Mouse (Mus musculus) limb, embryonic 10.5 days (tissue): Measurements from ENCODE around the gene Ppil4. TPM values are rescaled to one million over a fixed set of nuclear protein-coding genes. Genes with fewer than 3 reads are reported as not detected.

Experiments
- DNase-seq: peaks from one replicate; pipeline ENCODE4 v3.0.0-alpha.2; 2017; ENCODE audit warnings: low spot score
- H3K27ac ChIP-seq: fragments of 300-500 bp; sonication (generic); 2 replicates; pipeline ENCODE4 v1.5.1; 2016; ENCODE audit warnings: mild to moderate bottlenecking
- H3K27me3 ChIP-seq: fragments of 300-500 bp; sonication (generic); 2 replicates; pipeline ENCODE4 v1.6.1; 2016; ENCODE audit warnings: low read depth, mild to moderate bottlenecking; ENCODE audit not compliant: poor library complexity, severe bottlenecking
- H3K36me3 ChIP-seq: fragments of 300-500 bp; sonication (generic); 2 replicates; pipeline ENCODE4 v1.6.1; 2016; ENCODE audit warnings: mild to moderate bottlenecking, moderate library complexity
- H3K4me1 ChIP-seq: fragments of 300-500 bp; sonication (generic); 2 replicates; pipeline ENCODE4 v1.6.1; 2016
- H3K4me3 ChIP-seq: fragments of 300-500 bp; sonication (generic); 2 replicates; pipeline ENCODE4 v1.5.1; 2016; ENCODE audit warnings: mild to moderate bottlenecking, moderate library complexity
- H3K9me3 ChIP-seq: fragments of 300-500 bp; sonication (generic); replicated peaks from 2 replicates; pipeline ENCODE4 v1.6.1; 2016; ENCODE audit warnings: mild to moderate bottlenecking
- WGBS: fragments of 180-500 bp; shearing (Covaris S2); methylation state at CpG from one replicate; pipeline ENCODE4 v1.1.7; 2016; 5-methylcytosine and 5-hydroxymethylcytosine counted together
- polyA plus RNA-seq: library from polyadenylated mRNA; unstranded; fragments of >200 nt; fragmentation: Nextera tagmentation; extraction: Ambion mirVana; gene quantifications from 2 replicates; pipeline ENCODE4 v1.2.1, GENCODE M21; 2016

Ppil4 gene
- polyA plus RNA-seq, 1 experiment from 2014 or later, result 44.6 TPM

DNA sequence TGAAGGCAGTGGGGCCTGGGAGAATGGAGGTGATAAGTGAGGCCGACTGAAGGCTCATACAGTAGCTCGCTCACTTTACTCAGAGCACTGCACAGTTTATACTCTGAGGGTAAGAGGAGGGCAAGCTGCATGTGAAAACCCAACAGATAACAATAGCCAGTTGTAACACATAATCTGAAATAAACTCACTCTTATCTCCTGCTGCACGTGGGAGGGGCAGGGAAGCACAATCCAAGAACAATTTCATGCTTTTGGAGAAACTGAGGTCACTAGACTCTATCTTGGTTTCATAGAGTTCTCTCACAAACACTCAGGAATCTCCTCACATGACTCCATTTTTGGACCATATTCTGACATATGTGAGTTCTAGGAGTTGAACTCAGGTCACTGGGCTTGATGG is 8.6 kb downstream of the Ppil4 start:
- 90% methylated on average over 3 of the region's 3 CpGs for WGBS
- no peak overlapping the region for H3K4me3 ChIP-seq
- no peaks in the 10 kb centered on the region for H3K4me1 ChIP-seq
- no peak overlapping the region for H3K27ac ChIP-seq
- no peak for DNase-seq
- no peaks in the 10 kb centered on the region for H3K27me3 ChIP-seq
- peaks cover 99% of the 10 kb centered on the region for H3K36me3 ChIP-seq
- H3K9me3 ChIP-seq, result no peaks in the 10 kb centered on the region

DNA sequence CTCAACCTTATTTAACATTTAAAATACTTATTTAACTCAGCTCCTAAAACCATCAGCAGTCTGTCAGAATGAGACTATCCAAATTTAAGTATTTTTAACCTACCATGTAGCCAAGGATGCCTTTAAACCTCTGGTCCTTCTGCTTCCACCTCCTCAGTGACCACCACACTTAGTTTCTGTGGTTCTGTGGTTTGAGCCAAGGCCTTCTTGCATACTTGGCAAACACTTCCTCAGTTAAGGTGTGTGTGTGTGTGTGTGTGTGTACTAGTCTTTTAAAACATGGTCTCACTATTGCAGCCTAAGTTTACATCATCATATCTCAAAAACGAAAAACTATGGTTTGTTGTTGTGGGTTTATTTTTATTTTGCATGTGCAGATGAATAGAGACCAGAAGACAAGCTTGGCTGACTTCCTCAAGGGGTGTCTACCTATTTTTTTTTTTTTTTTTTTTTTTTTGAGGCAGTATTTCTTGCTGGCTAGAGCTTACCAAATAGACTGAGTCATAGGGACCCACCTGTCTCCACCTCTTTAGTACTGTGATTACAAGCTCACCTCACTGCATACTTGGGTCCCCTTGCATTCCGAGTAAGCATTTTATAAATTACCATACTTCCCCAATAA is 9.9 kb downstream of the Ppil4 start:
- Histone ChIP-seq H3K36me3 (peaks cover 99% of the 10 kb centered on the region), H3K27ac (no peak overlapping the region), H3K4me1 (no peaks in the 10 kb centered on the region), H3K9me3 (no peaks in the 10 kb centered on the region), H3K27me3 (no peaks in the 10 kb centered on the region), H3K4me3 (no peak overlapping the region)
- 91% methylated on average over 2 of the region's 2 CpGs for WGBS
- no peak for DNase-seq

DNA sequence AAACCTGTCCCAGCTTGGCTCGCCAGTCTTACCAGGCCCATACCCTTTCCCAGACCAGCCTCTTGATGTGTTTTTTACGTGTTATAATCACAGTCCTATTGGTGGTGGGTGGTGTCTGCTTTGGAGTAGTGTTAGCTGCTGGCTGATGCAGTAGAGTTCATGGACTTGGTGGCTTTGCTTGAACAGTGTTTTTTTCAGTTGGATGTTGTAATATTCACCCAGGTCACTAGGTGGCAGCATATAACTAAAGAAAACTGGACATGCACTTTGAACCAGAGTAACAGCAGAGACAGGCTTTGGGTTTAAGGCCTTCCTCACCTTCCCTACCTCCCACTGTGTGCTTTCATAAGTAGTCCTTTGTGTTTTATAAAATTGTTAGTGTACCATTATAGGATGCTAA is 17.2 kb downstream of the Ppil4 start:
- H3K4me3 ChIP-seq, result no peak overlapping the region
- H3K4me1 ChIP-seq, result no peaks in the 10 kb centered on the region
- H3K36me3 ChIP-seq, result peaks cover 94% of the 10 kb centered on the region
- H3K27ac ChIP-seq, result no peak overlapping the region
- DNase-seq, result peak; percentile 41
- no peaks in the 10 kb centered on the region for H3K27me3 ChIP-seq
- no peaks in the 10 kb centered on the region for H3K9me3 ChIP-seq
- 55% methylated on average over 2 of the region's 2 CpGs for WGBS

DNA sequence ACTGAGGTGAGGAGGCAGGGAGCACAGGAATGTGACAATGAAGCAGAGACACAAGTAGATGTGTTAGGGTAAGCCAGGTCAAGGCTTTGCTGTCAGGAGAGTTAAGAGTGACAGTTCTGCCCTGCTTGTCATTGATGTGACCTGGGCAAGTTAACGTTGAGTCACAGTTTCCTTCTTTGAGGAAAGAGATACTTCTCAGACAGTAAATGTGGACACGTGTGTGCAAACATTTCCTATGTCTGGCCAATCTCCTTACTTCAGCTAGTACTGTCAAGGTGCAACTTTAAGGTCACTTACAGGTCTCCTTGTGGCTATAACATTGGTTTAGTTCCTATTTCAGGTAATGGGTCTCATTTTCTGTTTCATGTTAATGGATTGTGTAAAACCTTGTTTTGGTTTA is 23.8 kb downstream of the Ppil4 start:
- DNase-seq, result no peak
- H3K27ac ChIP-seq, result no peak overlapping the region
- H3K27me3 ChIP-seq, result no peaks in the 10 kb centered on the region
- WGBS, result 91% methylated on average over 2 of the region's 2 CpGs
- H3K9me3 ChIP-seq, result no peaks in the 10 kb centered on the region
- H3K4me3 ChIP-seq, result no peak overlapping the region
- no peaks in the 10 kb centered on the region for H3K4me1 ChIP-seq
- peaks cover 91% of the 10 kb centered on the region for H3K36me3 ChIP-seq

DNA sequence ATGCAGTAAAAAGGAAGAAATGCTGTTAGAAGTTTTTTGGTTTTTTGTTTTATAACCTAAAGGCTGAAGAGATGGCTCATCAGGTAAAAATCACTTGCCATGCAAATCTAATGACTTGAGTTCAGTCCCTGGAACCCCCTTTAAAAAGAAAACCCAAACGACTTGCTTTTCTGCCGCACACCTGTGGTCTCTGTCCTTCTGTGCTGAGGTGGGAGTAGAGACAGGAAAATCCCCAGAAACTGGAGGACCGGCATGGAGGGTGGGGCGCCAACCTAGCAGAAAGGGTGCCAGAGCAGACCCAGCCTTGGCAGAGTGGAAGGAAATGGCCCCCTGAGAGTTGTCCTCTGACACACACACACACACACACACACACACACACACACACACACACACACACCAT is 26.0 kb downstream of the Ppil4 start:
- peaks cover 91% of the 10 kb centered on the region for H3K36me3 ChIP-seq
- 94% methylated on average over 4 of the region's 4 CpGs for WGBS
- H3K27ac ChIP-seq, result no peak overlapping the region
- no peaks in the 10 kb centered on the region for H3K4me1 ChIP-seq
- no peak for DNase-seq
- H3K27me3 ChIP-seq, result no peaks in the 10 kb centered on the region
- no peak overlapping the region for H3K4me3 ChIP-seq
- H3K9me3 ChIP-seq, result no peaks in the 10 kb centered on the region

DNA sequence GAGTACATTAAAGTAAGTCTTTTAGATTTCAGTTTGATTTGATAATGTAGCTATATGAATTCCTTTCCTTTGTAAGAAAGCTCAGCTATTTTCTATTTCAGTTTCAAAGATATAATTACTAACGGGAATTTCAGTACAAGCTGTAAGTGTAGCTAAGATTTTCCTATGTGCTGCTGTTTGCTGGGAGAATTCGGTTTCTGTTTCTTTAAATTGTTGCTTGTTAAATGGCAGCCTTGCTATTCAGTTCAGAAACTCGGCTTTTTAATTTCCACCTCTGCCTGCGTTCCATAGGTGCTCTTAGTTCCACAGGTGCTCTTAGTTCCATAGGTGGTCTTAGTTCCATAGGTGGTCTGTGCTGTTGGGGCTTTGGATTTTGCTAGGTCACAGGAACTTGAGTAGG is 26.5 kb downstream of the Ppil4 start:
- whole genome bisulfite sequencing, result 91% methylated on average over 4 of the region's 4 CpGs
- H3K27ac ChIP-seq, result no peak overlapping the region
- no peaks in the 10 kb centered on the region for H3K9me3 ChIP-seq
- H3K4me3 ChIP-seq, result no peak overlapping the region
- no peaks in the 10 kb centered on the region for H3K27me3 ChIP-seq
- H3K4me1 ChIP-seq, result no peaks in the 10 kb centered on the region
- peaks cover 91% of the 10 kb centered on the region for H3K36me3 ChIP-seq
- no peak for DNase-seq

DNA sequence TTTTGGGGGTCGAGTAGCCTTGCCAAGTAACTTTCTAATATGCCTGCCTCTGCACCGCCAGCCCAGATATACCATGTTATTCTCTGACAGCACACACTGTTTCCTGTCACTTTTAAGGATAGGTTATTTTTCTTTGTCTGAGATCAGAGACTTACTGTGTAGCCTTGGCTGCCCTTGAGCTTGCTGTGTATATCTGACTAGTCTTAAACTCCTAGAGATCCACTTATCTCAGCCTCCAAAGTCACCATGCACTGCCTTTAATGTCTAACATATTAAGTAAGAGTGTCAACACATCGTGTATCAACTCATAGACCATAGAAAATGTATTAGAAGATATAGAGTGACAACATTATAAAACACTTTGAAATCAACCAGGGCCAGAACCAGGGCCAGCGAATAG is 26.9 kb downstream of the Ppil4 start:
- no peaks in the 10 kb centered on the region for H3K4me1 ChIP-seq
- H3K27me3 ChIP-seq, result no peaks in the 10 kb centered on the region
- peaks cover 87% of the 10 kb centered on the region for H3K36me3 ChIP-seq
- no peak overlapping the region for H3K27ac ChIP-seq
- no peaks in the 10 kb centered on the region for H3K9me3 ChIP-seq
- WGBS, result 92% methylated on average over 4 of the region's 4 CpGs
- no peak overlapping the region for H3K4me3 ChIP-seq
- DNase-seq, result no peak

DNA sequence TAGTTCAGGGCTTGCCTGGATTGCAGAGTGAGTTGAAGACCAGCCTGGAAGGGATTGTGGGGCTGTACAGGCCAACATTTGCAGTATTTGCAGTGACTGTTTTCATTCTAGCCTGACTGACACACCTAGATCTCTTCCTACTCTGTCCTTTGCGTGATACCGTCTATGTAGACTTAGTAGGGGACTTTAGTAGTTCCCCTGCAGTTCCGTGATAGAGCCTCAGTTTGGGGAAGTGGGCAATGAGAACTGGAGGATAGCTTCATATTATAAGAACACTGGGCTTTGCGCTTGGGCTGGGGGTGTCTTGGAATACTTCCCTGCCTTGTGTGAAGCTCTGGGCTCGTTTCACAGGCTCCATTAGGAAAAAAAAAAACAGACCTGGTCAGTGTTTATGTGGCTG is 27.5 kb downstream of the Ppil4 start:
- no peak for DNase-seq
- peaks cover 82% of the 10 kb centered on the region for H3K36me3 ChIP-seq
- WGBS, result 91% methylated on average over 5 of the region's 5 CpGs
- no peaks in the 10 kb centered on the region for H3K4me1 ChIP-seq
- H3K4me3 ChIP-seq, result no peak overlapping the region
- H3K27ac ChIP-seq, result no peak overlapping the region
- H3K9me3 ChIP-seq, result no peaks in the 10 kb centered on the region
- H3K27me3 ChIP-seq, result no peaks in the 10 kb centered on the region

DNA sequence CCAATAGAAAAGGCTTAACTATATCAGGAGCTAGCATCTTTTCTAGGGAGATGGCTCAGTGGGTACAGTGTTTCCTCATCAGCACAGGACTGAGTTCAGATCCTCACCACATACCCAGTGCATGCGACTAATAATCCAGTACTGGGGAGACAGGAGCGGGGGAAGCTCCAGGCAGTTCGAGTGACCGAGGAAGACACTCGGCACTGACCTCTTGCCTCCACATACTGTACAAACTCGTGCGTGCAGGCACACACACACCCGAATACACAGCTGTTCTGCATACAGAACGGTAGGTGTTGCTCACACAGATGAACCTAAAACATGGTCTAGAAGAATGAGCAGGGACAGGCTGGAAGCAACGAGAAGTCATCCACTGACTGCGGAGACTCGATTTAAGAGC is 29.3 kb downstream of the Ppil4 start:
- H3K4me3 ChIP-seq, result no peak overlapping the region
- WGBS, result 97% methylated on average over 12 of the region's 12 CpGs
- H3K27me3 ChIP-seq, result no peaks in the 10 kb centered on the region
- no peak for DNase-seq
- H3K27ac ChIP-seq, result no peak overlapping the region
- H3K9me3 ChIP-seq, result no peaks in the 10 kb centered on the region
- peaks cover 80% of the 10 kb centered on the region for H3K36me3 ChIP-seq
- no peaks in the 10 kb centered on the region for H3K4me1 ChIP-seq

DNA sequence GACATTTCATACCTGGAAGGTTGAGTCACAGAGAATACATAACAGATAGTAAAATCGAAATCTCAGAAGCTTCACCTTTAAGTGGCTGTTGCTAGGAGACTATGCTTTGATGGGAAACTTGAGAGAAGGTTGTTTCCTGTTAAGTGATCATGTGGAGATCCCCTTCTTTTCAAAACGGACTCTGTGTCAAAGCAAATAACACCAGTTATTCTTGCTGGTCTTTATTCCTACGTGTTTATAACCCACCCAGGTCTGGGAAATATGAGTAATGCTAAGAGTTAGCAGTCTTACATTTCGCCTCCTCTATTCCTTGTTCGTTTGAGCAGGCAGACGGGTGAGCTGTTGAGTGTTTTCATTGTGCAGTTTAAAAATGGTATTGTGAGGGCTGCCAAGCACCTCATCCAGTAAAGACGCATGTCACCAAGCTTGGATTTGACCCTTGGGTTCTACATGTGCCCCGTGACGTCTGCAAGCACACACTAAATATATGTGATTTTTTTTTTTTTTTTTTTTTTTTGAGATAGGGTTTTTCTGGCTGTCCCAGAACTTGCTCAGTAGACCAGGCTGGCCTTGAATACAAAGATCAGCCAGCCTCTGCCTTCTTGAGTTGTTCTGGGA is 32.1 kb downstream of the Ppil4 start:
- Histone ChIP-seq H3K9me3 (no peaks in the 10 kb centered on the region), H3K27me3 (no peaks in the 10 kb centered on the region), H3K4me1 (no peaks in the 10 kb centered on the region), H3K36me3 (peaks cover 59% of the 10 kb centered on the region), H3K27ac (no peak overlapping the region), H3K4me3 (no peak overlapping the region)
- WGBS, result 93% methylated on average over 9 of the region's 9 CpGs
- no peak for DNase-seq

DNA sequence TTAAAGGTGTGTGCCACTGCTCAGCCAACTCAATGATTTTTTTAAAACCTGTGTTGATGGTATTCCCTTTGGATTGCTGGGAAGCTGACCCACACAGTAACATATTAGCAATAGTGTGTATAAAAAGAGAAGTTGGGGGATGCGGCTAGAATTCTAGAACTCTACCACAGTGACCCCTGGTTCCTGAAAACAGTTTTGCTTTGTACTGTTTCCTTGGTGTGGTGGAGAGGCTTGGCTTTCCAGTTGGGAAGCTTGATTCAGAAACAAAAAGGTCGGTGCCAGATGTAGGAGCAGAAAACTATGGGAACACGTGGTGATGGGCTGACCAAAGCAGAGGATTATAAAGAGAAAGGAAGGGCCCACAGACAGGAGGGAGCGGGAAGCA is 32.6 kb downstream of the Ppil4 start:
- no peaks in the 10 kb centered on the region for H3K4me1 ChIP-seq
- no peak overlapping the region for H3K27ac ChIP-seq
- peaks cover 56% of the 10 kb centered on the region for H3K36me3 ChIP-seq
- H3K4me3 ChIP-seq, result no peak overlapping the region
- WGBS, result 92% methylated on average over 4 of the region's 4 CpGs
- no peak for DNase-seq
- H3K9me3 ChIP-seq, result no peaks in the 10 kb centered on the region
- no peaks in the 10 kb centered on the region for H3K27me3 ChIP-seq

DNA sequence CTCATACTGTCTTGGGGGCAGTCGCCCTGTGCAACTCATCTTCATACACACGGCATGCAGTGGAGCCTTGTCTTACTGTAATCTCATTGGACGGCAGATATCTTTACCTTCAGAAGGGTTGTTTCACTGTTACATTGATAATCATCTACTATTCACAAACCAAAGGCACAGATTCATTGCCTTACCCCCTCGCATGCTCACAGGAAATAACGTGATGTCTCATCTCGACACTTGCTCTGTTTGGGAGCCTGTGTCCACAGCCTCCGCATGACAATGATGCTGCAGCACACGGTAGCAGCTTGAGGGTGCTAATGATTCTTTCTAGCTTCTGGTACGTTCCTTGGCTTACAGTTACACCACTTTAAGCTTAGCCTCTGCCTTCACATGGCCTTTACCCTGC is 33.4 kb downstream of the Ppil4 start:
- Histone ChIP-seq H3K4me3 (no peak overlapping the region), H3K27ac (no peak overlapping the region), H3K4me1 (no peaks in the 10 kb centered on the region), H3K36me3 (peaks cover 48% of the 10 kb centered on the region), H3K27me3 (no peaks in the 10 kb centered on the region), H3K9me3 (no peaks in the 10 kb centered on the region)
- no peak for DNase-seq
- WGBS, result 96% methylated on average over 9 of the region's 9 CpGs

DNA sequence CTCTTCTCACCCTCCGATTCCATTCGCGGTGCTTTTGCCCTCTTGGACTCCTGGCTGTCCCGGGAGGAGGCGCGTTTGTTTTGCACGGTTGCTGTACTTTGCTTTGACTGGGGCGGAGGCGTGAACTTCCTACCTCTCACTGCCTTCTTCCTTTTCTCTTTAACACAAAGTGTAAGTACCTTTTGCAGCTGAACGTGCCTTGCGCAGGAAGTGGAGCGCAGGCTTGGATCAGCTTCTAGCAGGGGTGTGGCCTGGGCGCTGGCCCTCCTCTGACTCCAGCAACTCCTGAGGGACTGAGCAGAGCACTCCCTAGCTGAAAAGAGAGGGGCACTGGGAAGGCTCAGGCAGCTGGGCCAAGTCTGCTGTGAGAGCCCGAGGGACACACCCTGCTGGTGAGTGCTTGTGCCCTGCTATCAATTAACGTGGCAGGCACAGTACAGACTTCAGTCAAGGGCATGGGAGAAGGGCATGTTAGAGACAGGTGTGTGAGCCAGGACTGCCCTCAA is 39.5 kb downstream of the Ppil4 start, which contains the start of gene Zc3h12d:
Gene Zc3h12d, plus strand, starts transcription at position 300 of the 506 bp plus-strand sequence.
- H3K36me3 ChIP-seq, result 0 out of 2 replicates have a peak, but pooled peaks cover 4% of the 10 kb centered on the region
- peaks cover 10% of the 10 kb centered on the region; the same call in 1 of the 2 replicates for H3K27me3 ChIP-seq
- DNase-seq, result peak; percentile 47
- H3K4me1 ChIP-seq, result peaks cover 9% of the 10 kb centered on the region
- H3K27ac ChIP-seq, result no peak within 1 kb of the TSS
- no peaks in the 10 kb centered on the region for H3K9me3 ChIP-seq
- peak within 1 kb of the TSS; percentile 39 for H3K4me3 ChIP-seq
- WGBS, result 3% methylated on average over 15 of the region's 15 CpGs
